Mouse (Mus musculus) neural tube, postnatal 0 days (tissue): ENCODE measurements around the gene 2700081O15Rik. TPM values are rescaled to one million over a fixed set of nuclear protein-coding genes. Genes with fewer than 3 reads are reported as not detected.

ENCODE experiments used
- microRNA-seq: library from miRNA; unstranded; fragments of <30 nt; microRNA quantifications from one replicate; pipeline ENCODE4, GENCODE M21; 2016
- polyA plus RNA-seq: library from polyadenylated mRNA; unstranded; fragments of >200 nt; fragmentation: Nextera tagmentation; extraction: Ambion mirVana; gene quantifications from 2 replicates; pipeline ENCODE4 v1.2.1, GENCODE M21; 2015

2700081O15Rik gene
- polyA plus RNA-seq: 13.1 and 13.4 TPM in 2 replicates

GRCm38 (mm10) chr19:7416834-7417735 is at the start of gene 2700081O15Rik:
Gene 2700081O15Rik (plus strand): TSS chr19:7417625.

GRCm38 (mm10) chr19:7382903-7383865 is 34.2 kb upstream of the 2700081O15Rik start, which contains the start of gene Spindoc:
Gene Spindoc (minus strand): TSS chr19:7382994.

Small RNA genes lying within 50 kb of the gene (microRNA-seq; reads per million reads assigned to microRNA genes)
- not detected for gene Mir6991

Other genes starting within 250 kb of the 2700081O15Rik start
- gene Otub1, start 211.3 kb upstream of the 2700081O15Rik start, polyA plus RNA-seq: 253 and 254 TPM in 2 replicates
- gene Cox8a, start 200.0 kb upstream of the 2700081O15Rik start, polyA plus RNA-seq: 2,257 and 2,346 TPM in 2 replicates
- 36.8 and 42.8 TPM in 2 replicates for gene Naa40, start 176.4 kb upstream of the 2700081O15Rik start, polyA plus RNA-seq
- gene Rcor2, start 150.3 kb upstream of the 2700081O15Rik start, polyA plus RNA-seq: 8.5 and 8.7 TPM in 2 replicates
- 40.8 and 43.0 TPM in 2 replicates for gene Mark2, start 75.8 kb upstream of the 2700081O15Rik start, polyA plus RNA-seq
- 20.2 and 26.9 TPM in 2 replicates for gene Spindoc, start 34.6 kb upstream of the 2700081O15Rik start, polyA plus RNA-seq
- gene Rtn3, start 65.7 kb downstream of the 2700081O15Rik start, polyA plus RNA-seq: 702 and 731 TPM in 2 replicates
- gene Atl3, start 76.4 kb downstream of the 2700081O15Rik start, polyA plus RNA-seq: 6.9 and 8.4 TPM in 2 replicates
- gene Pla2g16, start 139.8 kb downstream of the 2700081O15Rik start, polyA plus RNA-seq: 11.4 and 11.5 TPM in 2 replicates
- 0.11 and 0.12 TPM in 2 replicates for gene Lgals12, start 189.6 kb downstream of the 2700081O15Rik start, polyA plus RNA-seq
- not detected in 2 replicates for gene Hrasls5, start 194.9 kb downstream of the 2700081O15Rik start, polyA plus RNA-seq